Comparison of ENCODE assay signal across 20 mouse cellular contexts in genomic region chr12:117861249-117861648, GRCm38 (mm10).
"Had no signal": no experiment of that assay in that cellular context is flagged by ENCODE, and none has a peak within 500 bp of the region (broad histone marks: within the 10 kb centered on the region; RNA-seq: fewer than 3 reads in every experiment).

No protein-coding gene starts in this region.

- ATAC-seq: liver, postnatal 0 days; lung, postnatal 0 days; midbrain, embryonic 13.5 days; midbrain, embryonic 15.5 days had no signal

- H3K9ac ChIP-seq: liver, embryonic 13.5 days; liver, embryonic 15.5 days; liver, postnatal 0 days; lung, embryonic 15.5 days; midbrain, embryonic 13.5 days; midbrain, embryonic 15.5 days; neural tube, embryonic 12.5 days; stomach, embryonic 15.5 days had no signal

- H3K36me3 ChIP-seq: liver, embryonic 15.5 days; midbrain, embryonic 13.5 days; midbrain, embryonic 15.5 days; neural tube, embryonic 12.5 days; stomach, embryonic 15.5 days had no signal

- DNase-seq: liver, embryonic 13.5 days; liver, postnatal 0 days; lung, adult 2 months; lung, postnatal 14 days; lung, postnatal 4 days; retina, postnatal 1 day; right cerebral cortex, adult 18-20 months; right cerebral cortex, postnatal 25 days; thymus, adult 2 months; thymus, postnatal 25 days; thymus, postnatal 4 days had no signal

- H3K27me3 ChIP-seq: liver, embryonic 13.5 days; liver, embryonic 15.5 days; lung, embryonic 15.5 days; midbrain, embryonic 13.5 days; midbrain, embryonic 15.5 days; neural tube, embryonic 12.5 days; stomach, embryonic 15.5 days had no signal

- H3K9me3 ChIP-seq: liver, embryonic 13.5 days; liver, embryonic 15.5 days; lung, embryonic 15.5 days; midbrain, embryonic 10.5 days; midbrain, embryonic 13.5 days; midbrain, embryonic 15.5 days; neural tube, embryonic 12.5 days; stomach, embryonic 15.5 days had no signal

- H3K4me2 ChIP-seq: liver, embryonic 13.5 days; liver, embryonic 15.5 days; lung, embryonic 15.5 days; midbrain, embryonic 13.5 days; midbrain, embryonic 15.5 days; neural tube, embryonic 12.5 days; stomach, embryonic 15.5 days had no signal

- H3K4me1 ChIP-seq: liver, embryonic 15.5 days; lung, embryonic 15.5 days; midbrain, embryonic 10.5 days; midbrain, embryonic 13.5 days; midbrain, embryonic 15.5 days; neural tube, embryonic 12.5 days; stomach, embryonic 15.5 days had no signal

- H3K27ac ChIP-seq: liver, embryonic 13.5 days; liver, embryonic 15.5 days; lung, embryonic 15.5 days; midbrain, embryonic 10.5 days; midbrain, embryonic 13.5 days; midbrain, embryonic 15.5 days; neural tube, embryonic 12.5 days; stomach, embryonic 15.5 days; stomach, postnatal 0 days had no signal

- H3K4me3 ChIP-seq: liver, embryonic 13.5 days; liver, embryonic 15.5 days; lung, embryonic 15.5 days; midbrain, embryonic 10.5 days; midbrain, embryonic 13.5 days; midbrain, embryonic 15.5 days; neural tube, embryonic 12.5 days; stomach, embryonic 15.5 days had no signal
